Mouse (Mus musculus) CH12.LX (cell line): ENCODE results near the gene Itpk1. TPM values are rescaled to one million over a fixed set of nuclear protein-coding genes. Genes with fewer than 3 reads are reported as not detected.
"Not testable (repeated sequence)": the region's sequence is repeated elsewhere in the genome, so short reads cannot be mapped to it uniquely, and the experiment has no call there.

ENCODE experiments used
- DNase-seq: peaks from one replicate; pipeline ENCODE4 v3.0.0-alpha.2; 2013; ENCODE audit errors: extremely low read depth
- H3K27ac ChIP-seq: 2 replicates; pipeline ENCODE4 v1.5.1; 2012; ENCODE audit warnings: low read depth, mild to moderate bottlenecking, control low read depth, moderate library complexity; ENCODE audit not compliant: insufficient read depth
- H3K27me3 ChIP-seq: replicated peaks from 2 replicates; pipeline ENCODE3; 2012; ENCODE audit warnings: inconsistent platforms
- H3K36me3 ChIP-seq, 2 experiments: replicated peaks in 1 of 2; 2 replicates each; pipeline versions ENCODE3 to v1.6.1; 2012; ENCODE audit warnings: inconsistent platforms in 1 of 2, low read length in 1 of 2, mild to moderate bottlenecking in 1 of 2, mixed read lengths in 1 of 2, moderate library complexity in 1 of 2; ENCODE audit not compliant: control insufficient read depth in 1 of 2, insufficient read depth in 1 of 2
- H3K4me1 ChIP-seq, 2 experiments: 2 replicates each; pipeline ENCODE4 v1.6.1; 2012; ENCODE audit warnings: inconsistent platforms in 1 of 2, moderate library complexity in 1 of 2; ENCODE audit not compliant: insufficient read depth in 2 of 2, control insufficient read depth in 1 of 2
- H3K4me2 ChIP-seq: 2 replicates; pipeline ENCODE4 v1.6.1; 2012; ENCODE audit warnings: low read depth, mild to moderate bottlenecking, control low read depth; ENCODE audit not compliant: poor library complexity, insufficient read depth, severe bottlenecking
- H3K4me3 ChIP-seq, 3 experiments: fragments of 150-350 bp in 1 of 3; sonication (generic) in 1 of 3; replicated peaks in 1 of 3; 2 replicates each; pipeline versions ENCODE3 to v1.5.1; 2011 to 2012; ENCODE audit warnings: low read depth in 2 of 3, low read length in 2 of 3, mild to moderate bottlenecking in 2 of 3, moderate library complexity in 2 of 3, control low read depth in 1 of 3, improper control_type of control experiment in 1 of 3, inconsistent platforms in 1 of 3, mixed read lengths in 1 of 3; ENCODE audit not compliant: poor library complexity in 1 of 3
- H3K79me2 ChIP-seq: replicated peaks from 2 replicates; pipeline ENCODE4 v1.6.1; 2012; ENCODE audit warnings: mild to moderate bottlenecking, moderate library complexity; ENCODE audit not compliant: control insufficient read depth, poor library complexity, insufficient read depth, severe bottlenecking; ENCODE audit errors: extremely low read depth
- H3K9ac ChIP-seq: 2 replicates; pipeline ENCODE4 v1.6.1; 2012; ENCODE audit warnings: low read depth, mild to moderate bottlenecking, control low read depth, moderate library complexity; ENCODE audit not compliant: insufficient read depth
- H3K9me3 ChIP-seq: replicated peaks from 2 replicates; pipeline ENCODE3; 2012; ENCODE audit warnings: low read length, inconsistent platforms, mixed read lengths
- CHD1 ChIP-seq: IDR thresholded peaks from 2 replicates; pipeline ENCODE4 v1.6.1; 2012; ENCODE audit warnings: low read depth, low read length, improper control_type of control experiment, inconsistent platforms
- CTCF ChIP-seq, 2 experiments: IDR thresholded peaks in 1 of 2; conservative IDR thresholded peaks in 1 of 2; 2 replicates each; pipeline ENCODE4 v1.5.1; 2011 to 2012; ENCODE audit warnings: low read depth in 2 of 2, low read length in 2 of 2, improper control_type of control experiment in 1 of 2, inconsistent platforms in 1 of 2, mild to moderate bottlenecking in 1 of 2, moderate library complexity in 1 of 2
- EP300 ChIP-seq: IDR thresholded peaks from 2 replicates; pipeline ENCODE4 v1.6.1; 2011; ENCODE audit warnings: low read length, improper control_type of control experiment
- GABPA ChIP-seq: IDR thresholded peaks from 2 replicates; pipeline ENCODE4 v1.6.1; 2012; ENCODE audit warnings: low read depth, low read length, improper control_type of control experiment, inconsistent platforms; ENCODE audit not compliant: insufficient replicate concordance
- IRF4 ChIP-seq: IDR thresholded peaks from 2 replicates; pipeline ENCODE4 v1.6.1; 2014; ENCODE audit warnings: low read depth, mild to moderate bottlenecking, inconsistent platforms, low read length, improper control_type of control experiment
- JUND ChIP-seq: conservative IDR thresholded peaks from 2 replicates; pipeline ENCODE4 v1.6.1; 2011; ENCODE audit warnings: low read depth, low read length, improper control_type of control experiment
- MEF2A ChIP-seq: IDR thresholded peaks from 2 replicates; pipeline ENCODE4 v1.6.1; 2014; ENCODE audit warnings: low read depth, mild to moderate bottlenecking, inconsistent platforms, low read length, improper control_type of control experiment, borderline replicate concordance
- MYC ChIP-seq: IDR thresholded peaks from 2 replicates; pipeline ENCODE4 v1.6.1; 2011; ENCODE audit warnings: low read depth, mild to moderate bottlenecking, improper control_type of control experiment, low read length
- NRF1 ChIP-seq: IDR thresholded peaks from 2 replicates; pipeline ENCODE4 v1.6.1; 2014; ENCODE audit warnings: low read depth, mild to moderate bottlenecking, inconsistent platforms, low read length, improper control_type of control experiment, moderate library complexity
- PAX5 ChIP-seq: IDR thresholded peaks from 2 replicates; pipeline ENCODE4 v1.6.1; 2012; ENCODE audit warnings: low read length, inconsistent platforms, mixed read lengths
- RAD21 ChIP-seq: IDR thresholded peaks from 2 replicates; pipeline ENCODE4 v1.6.1; 2011; ENCODE audit warnings: low read depth, mild to moderate bottlenecking, low read length, improper control_type of control experiment, moderate library complexity
- SMC3 ChIP-seq: IDR thresholded peaks from 2 replicates; pipeline ENCODE4 v1.6.1; 2011; ENCODE audit warnings: low read depth, low read length, improper control_type of control experiment
- TBP ChIP-seq: conservative IDR thresholded peaks from 2 replicates; pipeline ENCODE4 v1.6.1; 2011; ENCODE audit warnings: low read depth, low read length, improper control_type of control experiment
- USF1 ChIP-seq: IDR thresholded peaks from 2 replicates; pipeline ENCODE4 v1.6.1; 2014; ENCODE audit warnings: low read depth, mild to moderate bottlenecking, inconsistent platforms, low read length, improper control_type of control experiment
- ZKSCAN1 ChIP-seq: IDR thresholded peaks from 2 replicates; pipeline ENCODE4 v1.6.1; 2012; ENCODE audit warnings: low read depth, inconsistent platforms, low read length, improper control_type of control experiment, borderline replicate concordance
- ZMIZ1 ChIP-seq: IDR thresholded peaks from 2 replicates; pipeline ENCODE4 v1.6.1; 2012; ENCODE audit warnings: low read depth, mild to moderate bottlenecking, inconsistent platforms, low read length, improper control_type of control experiment
- ZNF384 ChIP-seq: IDR thresholded peaks from 2 replicates; pipeline ENCODE4 v1.6.1; 2012; ENCODE audit warnings: low read depth, low read length, improper control_type of control experiment, inconsistent platforms
- dilution Hi-C: fragments of 300-500 bp; cut with MboI; formaldehyde crosslinking; loops from 2 replicates; pipeline ENCODE4 v1.14.3; 2020; ENCODE audit warnings: low sequenced_read_pairs; ENCODE audit not compliant: extremely low pct_unique_long_range_greater_than_20kb, extremely low pct_ligation_motif_present
- in situ Hi-C: fragments of 300-500 bp; cut with MboI; formaldehyde crosslinking; loops from 3 replicates; pipeline ENCODE4 v1.14.3; 2019; ENCODE audit warnings: low sequenced_read_pairs, low pct_ligation_motif_present, low pct_unique_long_range_greater_than_20kb, mixed read lengths
- polyA plus RNA-seq: library from polyadenylated mRNA; unstranded; fragments of >175 nt; gene quantifications from 2 replicates; pipeline ENCODE4 v1.2.1, GENCODE M21; 2012; ENCODE audit warnings: low read depth; ENCODE audit not compliant: insufficient read length
- total RNA-seq, 2 experiments: library from RNA; depleted of rRNA; stranded (reverse); fragments of 300-350 nt in 1 of 2; fragments of >200 nt in 1 of 2; gene quantifications; 2 replicates each; pipeline ENCODE4 v1.2.3; 2012 to 2014

Itpk1 gene
- total and polyA plus RNA-seq, 3 experiments, result 14.0 to 25.1 (median 19.2) TPM

GRCm38 (mm10) chr12:102633083-102633501 lies 71.6 kb downstream of the Itpk1 start:
- Histone ChIP-seq H3K4me1 (peaks cover 6 to 23% of the 10 kb centered on the region in 2 experiments), H3K27ac (no peak overlapping the region), H3K27me3 (no peaks in the 10 kb centered on the region), H3K36me3 (peaks cover 3 to 61% of the 10 kb centered on the region in 2 experiments), H3K4me2 (no peak overlapping the region), H3K4me3 (no peak overlapping the region), H3K9me3 (no peaks in the 10 kb centered on the region), H3K9ac (no peak overlapping the region), H3K79me2 (no peaks in the 10 kb centered on the region)
- no peak for DNase-seq
- TF ChIP-seq TBP (no peak), NRF1 (no peak), RAD21 (no peak), MYC (no peak), SMC3 (no peak), USF1 (no peak), CHD1 (no peak), CTCF (conservative IDR thresholded peaks at IDR 0.05 in 1 of 2, IDR thresholded peaks at IDR 0.05 in 1 of 2; ENCODE audit: low read depth in 2 of 2, low read length in 2 of 2) (no peak), ZMIZ1 (no peak), IRF4 (no peak), GABPA (no peak), ZKSCAN1 (no peak)
- in situ Hi-C loops, result no loop called here
- dilution Hi-C loops, result no loop called here

- no peak overlapping the region for H3K4me2 ChIP-seq
- H3K9me3 ChIP-seq, result no peaks in the 10 kb centered on the region
- no peak overlapping the region for H3K9ac ChIP-seq
- H3K4me1 ChIP-seq, result peaks cover 11 to 30% of the 10 kb centered on the region in 2 experiments
- DNase-seq, result no peak
- H3K79me2 ChIP-seq, result no peaks in the 10 kb centered on the region
- H3K27ac ChIP-seq, result no peak overlapping the region
- H3K4me3 ChIP-seq, result no peak overlapping the region
- dilution Hi-C loops, result no loop called here
- TF ChIP-seq ZNF384, result no peak
- TF ChIP-seq CTCF (conservative IDR thresholded peaks at IDR 0.05 in 1 of 2, IDR thresholded peaks at IDR 0.05 in 1 of 2; ENCODE audit: low read depth in 2 of 2, low read length in 2 of 2), result no peak
- TF ChIP-seq SMC3, result no peak
- no peak for TF ChIP-seq JUND
- no peak for TF ChIP-seq EP300
- TF ChIP-seq MEF2A, result no peak
- no peak for TF ChIP-seq PAX5
- TF ChIP-seq, all 38 proteins: peak for 0
- H3K36me3 ChIP-seq, result peaks cover 3 to 61% of the 10 kb centered on the region in 2 experiments
- no peaks in the 10 kb centered on the region for H3K27me3 ChIP-seq
- in situ Hi-C loops, result no loop called here
Observed at GRCm38 (mm10) chr12:102631690-102632089, 73.0 kb downstream of the Itpk1 start.

- Histone ChIP-seq H3K36me3 (peaks cover 2 to 61% of the 10 kb centered on the region in 2 experiments), H3K4me1 (peaks cover 11 to 35% of the 10 kb centered on the region in 2 experiments)
- H3K27ac ChIP-seq, H3K9ac ChIP-seq, H3K4me2 ChIP-seq, H3K4me3 ChIP-seq, H3K27me3 ChIP-seq, DNase-seq, dilution Hi-C loops, H3K79me2 ChIP-seq, in situ Hi-C loops, H3K9me3 ChIP-seq: not testable (repeated sequence)
Observed at GRCm38 (mm10) chr12:102630471-102630870, 74.3 kb downstream of the Itpk1 start.
